Mouse (Mus musculus) kidney, adult 2 months (tissue): ENCODE results near the gene Pacrg. TPM values are rescaled to one million over a fixed set of nuclear protein-coding genes. Genes with fewer than 3 reads are reported as not detected.

Source experiments
- DNase-seq: peaks from one replicate; pipeline ENCODE4 v3.0.0; 2021
- H3K27ac ChIP-seq: fragments of 200-500 bp; 2 replicates; pipeline ENCODE4 v1.5.1; 2012; ENCODE audit warnings: low read depth, low read length, control low read depth, inconsistent platforms; ENCODE audit not compliant: insufficient read depth
- H3K27me3 ChIP-seq: fragments of 200-500 bp; replicated peaks from 2 replicates; pipeline ENCODE4 v1.6.1; 2012; ENCODE audit warnings: mild to moderate bottlenecking, moderate library complexity, low read length, inconsistent platforms; ENCODE audit not compliant: control insufficient read depth, insufficient read depth
- H3K36me3 ChIP-seq: fragments of 200-500 bp; 2 replicates; pipeline ENCODE4 v1.6.1; 2012; ENCODE audit warnings: mild to moderate bottlenecking, moderate library complexity, low read length, inconsistent platforms; ENCODE audit not compliant: control insufficient read depth, insufficient read depth
- H3K4me1 ChIP-seq: fragments of 200-500 bp; 2 replicates; pipeline ENCODE4 v1.6.1; 2011; ENCODE audit warnings: low read length; ENCODE audit not compliant: control insufficient read depth, insufficient read depth
- H3K4me3 ChIP-seq: fragments of 200-500 bp; 2 replicates; pipeline ENCODE4 v1.5.1; 2011; ENCODE audit warnings: mild to moderate bottlenecking, low read depth, low read length, control low read depth; ENCODE audit not compliant: insufficient read depth
- CTCF ChIP-seq: fragments of 200-500 bp; conservative IDR thresholded peaks from 2 replicates; pipeline ENCODE4 v1.5.1; 2011; ENCODE audit warnings: low read depth, mild to moderate bottlenecking, control low read depth, low read length, moderate library complexity, mixed read lengths; ENCODE audit not compliant: insufficient read depth, insufficient read length
- POLR2A ChIP-seq: fragments of 200-500 bp; IDR thresholded peaks from one replicate; pipeline ENCODE4 v1.6.1; 2011; ENCODE audit warnings: low read depth, low read length, control low read depth
- WGBS: fragments of 180-500 bp; shearing (Covaris S2); methylation state at CpG from one replicate; pipeline ENCODE4 v1.1.7; 2018; 5-methylcytosine and 5-hydroxymethylcytosine counted together
- polyA plus RNA-seq: library from polyadenylated mRNA; depleted of rRNA; stranded (reverse); fragments of >200 nt; gene quantifications from 2 replicates; pipeline ENCODE4 v1.2.3, GENCODE M21; 2012; rRNA removed

The Pacrg gene
- polyA plus RNA-seq, 1 experiment, result 2.7 TPM

GRCm38 (mm10) chr17:10355746-10356145, 484.4 kb downstream of the Pacrg start:
- WGBS, result 23% methylated on average over 8 of the region's 8 CpGs
- no peak for DNase-seq
- no peak for TF ChIP-seq CTCF
- TF ChIP-seq POLR2A, result no peak
- H3K27ac ChIP-seq, result no peak overlapping the region
- H3K4me3 ChIP-seq, result no peak overlapping the region
- no peaks in the 10 kb centered on the region for H3K27me3 ChIP-seq
- H3K4me1 ChIP-seq, result no peaks in the 10 kb centered on the region
- no peaks in the 10 kb centered on the region for H3K36me3 ChIP-seq

Other genes with a start within 250 kb of the Pacrg start
- gene Prkn, start 73 bp upstream of the Pacrg start, polyA plus RNA-seq, result 6.1 and 6.4 TPM in 2 replicates